Mouse (Mus musculus): ENCODE data around the gene Tceal3. TPM values are rescaled to one million over a fixed set of nuclear protein-coding genes. Genes with fewer than 3 reads are reported as not detected.
A peak's percentile ranks its signal among the peaks of the same experiment; 100 is the strongest.
"Not testable (repeated sequence)": the region's sequence is repeated elsewhere in the genome, so short reads cannot be mapped to it uniquely, and the experiment has no call there.

Gene Tceal3
- 6.7 and 8.2 TPM in 2 replicates for polyA plus RNA-seq (2014; fragmentation: Nextera tagmentation; extraction: Ambion mirVana)

GRCm38 (mm10) chrX:136590199-136590896, at the start of gene Tceal3:
Tceal3 (plus strand) TSS chrX:136590842.
- Histone ChIP-seq H3K4me3 (ENCODE audit: low read depth, low read length) (no peak within 1 kb of the TSS), H3K9ac (replicated peaks; ENCODE audit: low read length) (no peak within 1 kb of the TSS), H3K27ac (replicated peaks; ENCODE audit: low read depth, low read length) (no peak within 1 kb of the TSS), H3K27me3 (ENCODE audit: control insufficient read depth, insufficient read depth, low read length) (no peaks in the 10 kb centered on the region), H3K4me1 (ENCODE audit: control insufficient read depth, insufficient read depth, low read length) (no peaks in the 10 kb centered on the region), H3K36me3 (replicated peaks; ENCODE audit: control insufficient read depth, insufficient read depth, low read depth, low read length) (no peaks in the 10 kb centered on the region), H3K9me3 (replicated peaks; ENCODE audit: control insufficient read depth, low read length) (no peaks in the 10 kb centered on the region), H3K4me2 (ENCODE audit: low read depth, low read length) (peak within 1 kb of the TSS; percentile 10; the same call in 1 of the 2 replicates)
- WGBS, result 44% methylated on average over 12 of the region's 12 CpGs
- DNase-seq (ENCODE audit: low spot score) (peak; percentile 54), ATAC-seq (replicated peaks; ENCODE audit: insufficient number of reproducible peaks, low FRiP score, low TSS enrichment, low read depth) (peak; percentile 73; the same call in 1 of the 2 replicates)

GRCm38 (mm10) chrX:136543956-136544355, 46.7 kb upstream of the Tceal3 start, which contains the start of gene Kir3dl2:
Kir3dl2 (minus strand) TSS chrX:136544056.
- not testable (repeated sequence) for H3K36me3 ChIP-seq (replicated peaks; ENCODE audit: control insufficient read depth, insufficient read depth, low read depth, low read length); H3K27me3 ChIP-seq (ENCODE audit: control insufficient read depth, insufficient read depth, low read length); ATAC-seq (replicated peaks; ENCODE audit: insufficient number of reproducible peaks, low FRiP score, low TSS enrichment, low read depth); DNase-seq (ENCODE audit: low spot score); H3K4me1 ChIP-seq (ENCODE audit: control insufficient read depth, insufficient read depth, low read length); H3K4me2 ChIP-seq (ENCODE audit: low read depth, low read length); H3K4me3 ChIP-seq (ENCODE audit: low read depth, low read length); H3K9me3 ChIP-seq (replicated peaks; ENCODE audit: control insufficient read depth, low read length); H3K9ac ChIP-seq (replicated peaks; ENCODE audit: low read length); H3K27ac ChIP-seq (replicated peaks; ENCODE audit: low read depth, low read length)
- WGBS, result 65% methylated on average over 1 of the region's 1 CpGs

GRCm38 (mm10) chrX:136569094-136569493, 21.5 kb upstream of the Tceal3 start:
- DNase-seq (ENCODE audit: low spot score); H3K27ac ChIP-seq (replicated peaks; ENCODE audit: low read depth, low read length); H3K4me2 ChIP-seq (ENCODE audit: low read depth, low read length); H3K36me3 ChIP-seq (replicated peaks; ENCODE audit: control insufficient read depth, insufficient read depth, low read depth, low read length); ATAC-seq (replicated peaks; ENCODE audit: insufficient number of reproducible peaks, low FRiP score, low TSS enrichment, low read depth); H3K4me1 ChIP-seq (ENCODE audit: control insufficient read depth, insufficient read depth, low read length); H3K9me3 ChIP-seq (replicated peaks; ENCODE audit: control insufficient read depth, low read length); H3K27me3 ChIP-seq (ENCODE audit: control insufficient read depth, insufficient read depth, low read length); H3K9ac ChIP-seq (replicated peaks; ENCODE audit: low read length); H3K4me3 ChIP-seq (ENCODE audit: low read depth, low read length): not testable (repeated sequence)
- 86% methylated on average over 9 of the region's 9 CpGs for WGBS

GRCm38 (mm10) chrX:136584617-136585016, 6.0 kb upstream of the Tceal3 start:
- Histone ChIP-seq H3K27ac (replicated peaks; ENCODE audit: low read depth, low read length) (no peak overlapping the region), H3K36me3 (replicated peaks; ENCODE audit: control insufficient read depth, insufficient read depth, low read depth, low read length) (no peaks in the 10 kb centered on the region), H3K27me3 (ENCODE audit: control insufficient read depth, insufficient read depth, low read length) (no peaks in the 10 kb centered on the region), H3K4me1 (ENCODE audit: control insufficient read depth, insufficient read depth, low read length) (no peaks in the 10 kb centered on the region), H3K9me3 (replicated peaks; ENCODE audit: control insufficient read depth, low read length) (no peaks in the 10 kb centered on the region), H3K9ac (replicated peaks; ENCODE audit: low read length) (no peak overlapping the region), H3K4me3 (ENCODE audit: low read depth, low read length) (no peak overlapping the region), H3K4me2 (ENCODE audit: low read depth, low read length) (no peak overlapping the region)
- ATAC-seq (replicated peaks; ENCODE audit: insufficient number of reproducible peaks, low FRiP score, low TSS enrichment, low read depth) (no peak), DNase-seq (ENCODE audit: low spot score) (no peak)
- WGBS, result 91% methylated on average over 1 of the region's 1 CpGs

- ATAC-seq (replicated peaks; ENCODE audit: insufficient number of reproducible peaks, low FRiP score, low TSS enrichment, low read depth), result no peak
- H3K9ac ChIP-seq (replicated peaks; ENCODE audit: low read length), result no peak overlapping the region
- H3K4me2 ChIP-seq (ENCODE audit: low read depth, low read length), result peak overlapping the region; percentile 10; the same call in 1 of the 2 replicates
- H3K27me3 ChIP-seq (ENCODE audit: control insufficient read depth, insufficient read depth, low read length), result no peaks in the 10 kb centered on the region
- H3K4me1 ChIP-seq (ENCODE audit: control insufficient read depth, insufficient read depth, low read length), result no peaks in the 10 kb centered on the region
- no peak overlapping the region for H3K27ac ChIP-seq (replicated peaks; ENCODE audit: low read depth, low read length)
- 33% methylated on average over 2 of the region's 2 CpGs for WGBS
- no peak for DNase-seq (ENCODE audit: low spot score)
- H3K36me3 ChIP-seq (replicated peaks; ENCODE audit: control insufficient read depth, insufficient read depth, low read depth, low read length), result no peaks in the 10 kb centered on the region
- H3K4me3 ChIP-seq (ENCODE audit: low read depth, low read length), result no peak overlapping the region
- no peaks in the 10 kb centered on the region for H3K9me3 ChIP-seq (replicated peaks; ENCODE audit: control insufficient read depth, low read length)
Observed at GRCm38 (mm10) chrX:136590897-136591257, 235 bp downstream of the Tceal3 start.

- Histone ChIP-seq H3K27ac (replicated peaks; ENCODE audit: low read depth, low read length) (no peak overlapping the region), H3K9me3 (replicated peaks; ENCODE audit: control insufficient read depth, low read length) (no peaks in the 10 kb centered on the region), H3K4me2 (ENCODE audit: low read depth, low read length) (no peak overlapping the region), H3K9ac (replicated peaks; ENCODE audit: low read length) (no peak overlapping the region), H3K27me3 (ENCODE audit: control insufficient read depth, insufficient read depth, low read length) (no peaks in the 10 kb centered on the region), H3K36me3 (replicated peaks; ENCODE audit: control insufficient read depth, insufficient read depth, low read depth, low read length) (no peaks in the 10 kb centered on the region), H3K4me1 (ENCODE audit: control insufficient read depth, insufficient read depth, low read length) (no peaks in the 10 kb centered on the region), H3K4me3 (ENCODE audit: low read depth, low read length) (no peak overlapping the region)
- ATAC-seq (replicated peaks; ENCODE audit: insufficient number of reproducible peaks, low FRiP score, low TSS enrichment, low read depth), result no peak
- 21% methylated on average over 3 of the region's 3 CpGs for WGBS
- DNase-seq (ENCODE audit: low spot score), result peak; percentile 70
Observed at GRCm38 (mm10) chrX:136599416-136599815, 8.8 kb downstream of the Tceal3 start.

GRCm38 (mm10) chrX:136606951-136607350, 16.3 kb downstream of the Tceal3 start:
- Histone ChIP-seq H3K9ac (replicated peaks; ENCODE audit: low read length) (no peak overlapping the region), H3K36me3 (replicated peaks; ENCODE audit: control insufficient read depth, insufficient read depth, low read depth, low read length) (no peaks in the 10 kb centered on the region), H3K27ac (replicated peaks; ENCODE audit: low read depth, low read length) (no peak overlapping the region), H3K4me1 (ENCODE audit: control insufficient read depth, insufficient read depth, low read length) (no peaks in the 10 kb centered on the region), H3K27me3 (ENCODE audit: control insufficient read depth, insufficient read depth, low read length) (no peaks in the 10 kb centered on the region), H3K4me3 (ENCODE audit: low read depth, low read length) (no peak overlapping the region), H3K4me2 (ENCODE audit: low read depth, low read length) (no peak overlapping the region), H3K9me3 (replicated peaks; ENCODE audit: control insufficient read depth, low read length) (no peaks in the 10 kb centered on the region)
- ATAC-seq (replicated peaks; ENCODE audit: insufficient number of reproducible peaks, low FRiP score, low TSS enrichment, low read depth) (no peak), DNase-seq (ENCODE audit: low spot score) (no peak)
- WGBS, result 83% methylated on average over 4 of the region's 4 CpGs

- H3K4me3 ChIP-seq (ENCODE audit: low read depth, low read length), result no peak overlapping the region
- H3K4me2 ChIP-seq (ENCODE audit: low read depth, low read length), result no peak overlapping the region
- H3K27ac ChIP-seq (replicated peaks; ENCODE audit: low read depth, low read length), result no peak overlapping the region
- H3K9ac ChIP-seq (replicated peaks; ENCODE audit: low read length), result no peak overlapping the region
- H3K9me3 ChIP-seq (replicated peaks; ENCODE audit: control insufficient read depth, low read length), result no peaks in the 10 kb centered on the region
- WGBS, result 73% methylated on average over 3 of the region's 3 CpGs
- H3K36me3 ChIP-seq (replicated peaks; ENCODE audit: control insufficient read depth, insufficient read depth, low read depth, low read length), result no peaks in the 10 kb centered on the region
- no peak for DNase-seq (ENCODE audit: low spot score)
- H3K27me3 ChIP-seq (ENCODE audit: control insufficient read depth, insufficient read depth, low read length), result no peaks in the 10 kb centered on the region
- no peaks in the 10 kb centered on the region for H3K4me1 ChIP-seq (ENCODE audit: control insufficient read depth, insufficient read depth, low read length)
- no peak for ATAC-seq (replicated peaks; ENCODE audit: insufficient number of reproducible peaks, low FRiP score, low TSS enrichment, low read depth)
Observed at GRCm38 (mm10) chrX:136607395-136607794, 16.8 kb downstream of the Tceal3 start.
